Mouse (Mus musculus) megakaryocyte, adult 5-6 weeks (primary cell): ENCODE results near the gene Olfr354. TPM values are rescaled to one million over a fixed set of nuclear protein-coding genes. Genes with fewer than 3 reads are reported as not detected.

Experiments
- ATAC-seq: 2 replicates; pipeline ENCODE4 v1.8.0; 2016; ENCODE audit warnings: mild to moderate bottlenecking, inconsistent platforms; ENCODE audit not compliant: poor library complexity, severe bottlenecking
- total RNA-seq, 2 experiments: library from RNA; stranded (forward) in 1 of 2; stranded (reverse) in 1 of 2; fragments of 153-499, 151-499 nt in 1 of 2; fragments of 221-1000, 200-1000 nt in 1 of 2; gene quantifications; 2 replicates each; pipeline versions ENCODE4 v1.2.3 to v1.2.4; 2015 to 2017

Gene Olfr354
- total RNA-seq (2015) (not detected in 2 replicates), total RNA-seq (2017) (not detected in 2 replicates)

DNA sequence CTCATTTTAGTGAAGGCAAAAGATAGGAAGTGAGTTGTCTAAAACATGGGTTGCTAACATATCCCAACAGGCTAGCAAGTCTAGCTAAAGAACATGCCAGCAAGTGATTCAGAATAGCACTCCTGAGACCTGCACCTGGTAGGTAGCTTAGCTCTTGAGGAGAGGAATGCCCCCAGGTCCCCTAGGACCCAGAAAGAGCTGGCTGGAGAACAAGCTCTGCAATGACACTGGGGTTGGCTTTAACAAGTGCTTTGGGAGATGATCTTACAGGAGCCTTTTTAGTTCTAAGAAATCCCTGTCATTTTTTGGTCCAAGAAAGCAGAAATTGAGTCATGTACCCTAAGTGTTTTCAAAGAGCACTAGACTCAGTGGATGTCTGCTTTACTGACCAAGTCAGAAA is at the start of gene Olfr354:
Olfr354 (plus strand) TSS at position 301 of the 400 bp plus-strand sequence.
- ATAC-seq, result no peak

DNA sequence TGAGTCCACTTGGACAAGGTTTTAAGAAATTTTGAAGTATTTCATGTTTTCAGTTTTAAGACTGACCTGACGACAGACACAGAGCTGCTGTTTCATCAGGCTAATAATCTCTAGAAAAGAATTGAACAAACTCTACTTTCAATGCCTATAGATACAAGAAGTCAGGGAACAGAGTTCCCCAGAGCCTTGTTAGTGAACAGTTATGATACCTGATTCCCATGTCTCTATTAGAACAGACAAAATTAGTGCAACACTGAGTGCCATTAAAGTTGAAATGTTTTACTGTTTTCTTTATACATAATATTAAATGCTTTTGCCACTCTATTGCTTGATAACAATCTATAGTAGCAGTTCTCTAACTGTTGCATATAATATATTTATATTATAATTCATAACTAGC is 42.9 kb upstream of the Olfr354 start, which contains the start of gene Olfr351:
Olfr351 (minus strand) TSS at position 101 of the 400 bp plus-strand sequence.
- ATAC-seq, result no peak

DNA sequence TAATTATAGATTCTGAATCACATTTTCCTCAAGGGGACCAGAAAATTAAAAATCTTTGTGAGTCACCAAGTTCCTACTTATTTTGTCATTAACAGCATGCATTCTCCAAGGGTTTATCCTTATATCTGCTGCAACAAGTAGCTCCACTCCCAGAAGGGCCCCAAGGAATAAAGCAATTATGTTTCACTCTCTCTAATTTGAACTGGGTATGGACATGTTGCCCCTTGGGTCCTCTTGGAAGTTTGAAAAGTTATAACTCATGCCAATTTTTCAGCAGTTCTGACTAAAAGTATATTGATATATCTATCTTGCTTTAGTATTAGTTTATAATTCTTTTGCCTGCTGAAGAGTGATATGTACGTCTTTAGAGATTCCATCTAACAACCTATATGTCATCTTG is 37.3 kb upstream of the Olfr354 start, which contains the start of gene Olfr352:
Olfr352 (plus strand) TSS at position 301 of the 400 bp plus-strand sequence.
- no peak for ATAC-seq

DNA sequence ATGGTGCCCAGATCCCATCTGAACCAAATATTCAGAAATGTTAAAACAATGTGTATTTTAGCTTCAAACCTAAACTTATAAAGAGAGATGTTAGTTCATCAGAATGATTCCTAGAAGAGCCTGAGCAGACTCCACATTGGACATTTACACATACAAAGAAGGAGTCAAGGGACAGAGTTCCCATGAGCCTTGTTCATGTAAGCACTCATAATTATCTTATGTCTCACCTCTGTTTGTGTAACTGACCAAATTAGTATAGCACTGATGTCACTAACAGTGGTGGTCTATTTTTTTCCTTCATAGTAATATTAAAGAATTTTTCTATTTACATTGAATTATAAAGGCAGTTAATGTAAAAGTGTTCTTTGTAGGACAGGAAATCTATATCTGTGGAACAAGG is 12.6 kb upstream of the Olfr354 start, which contains the start of gene Olfr353:
Olfr353 (minus strand) TSS at position 101 of the 400 bp plus-strand sequence.
- no peak for ATAC-seq

DNA sequence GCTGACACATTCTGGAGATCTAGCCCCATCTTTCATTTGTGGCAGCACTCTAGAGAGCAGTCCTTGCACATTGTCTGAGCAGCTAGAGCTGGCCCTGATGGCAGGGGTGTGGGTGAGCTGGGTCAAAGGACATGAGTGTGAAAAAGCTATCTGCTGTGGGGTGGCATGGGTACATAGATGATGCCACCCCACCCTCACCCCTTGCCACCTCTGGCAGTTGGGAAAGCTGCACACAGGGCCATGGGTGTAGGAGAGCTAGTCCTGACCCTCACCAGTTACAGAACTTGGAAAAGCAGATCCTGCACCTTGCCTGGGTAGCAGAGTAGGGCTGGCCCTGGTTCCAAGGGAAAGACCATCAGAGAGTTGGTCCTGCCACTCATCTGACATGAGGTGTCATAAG is 8.4 kb upstream of the Olfr354 start:
- ATAC-seq, result no peak

DNA sequence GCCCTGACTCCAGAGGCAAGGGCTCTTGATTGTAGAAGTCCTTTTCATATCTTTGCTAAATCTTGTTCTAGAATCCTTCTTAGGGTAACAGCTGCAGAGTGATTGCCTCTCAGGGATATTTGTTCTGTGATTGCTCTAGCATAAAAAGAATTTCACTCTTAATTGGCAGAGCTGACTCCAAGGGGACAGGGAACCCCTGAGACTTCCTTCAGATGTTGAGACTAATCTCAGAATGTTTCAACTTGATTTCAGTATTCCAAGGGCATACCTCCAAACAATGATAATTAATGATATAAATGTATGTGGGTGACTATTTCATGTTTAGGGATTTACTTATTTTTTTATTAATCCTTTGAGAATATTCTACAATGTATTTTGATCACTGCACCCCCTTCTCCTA is 23.3 kb downstream of the Olfr354 start, which contains the start of gene Olfr355:
Olfr355 (minus strand) TSS at position 101 of the 400 bp plus-strand sequence.
- no peak for ATAC-seq

DNA sequence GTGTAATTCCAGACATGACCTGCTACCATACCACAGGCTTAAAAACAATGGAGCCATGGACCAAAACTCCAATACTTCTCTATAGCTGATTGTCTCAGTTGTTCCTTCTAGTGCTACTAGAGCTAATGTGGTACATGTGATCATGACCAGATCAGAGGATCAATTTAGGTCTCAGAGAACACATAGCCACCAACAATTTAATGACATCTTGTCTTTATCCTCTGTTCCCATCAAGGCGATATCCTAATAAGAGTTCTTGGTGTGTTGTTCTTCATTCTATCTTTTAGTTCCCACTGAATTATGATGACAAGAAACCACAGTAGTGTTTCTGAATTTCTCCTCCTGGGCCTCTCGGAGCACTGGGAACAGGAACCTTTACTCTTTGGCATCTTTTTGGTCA is 31.3 kb downstream of the Olfr354 start, which contains the start of gene Olfr356:
Olfr356 (plus strand) TSS at position 301 of the 400 bp plus-strand sequence.
- ATAC-seq, result no peak

Other genes with a start within 250 kb of the Olfr354 start
- gene Olfr346, start 219.9 kb upstream of the Olfr354 start, total RNA-seq (2015), result not detected in 2 replicates
- gene Olfr346, start 219.9 kb upstream of the Olfr354 start, total RNA-seq (2017), result not detected in 2 replicates
- not detected in 2 replicates for gene Olfr347, start 173.8 kb upstream of the Olfr354 start, total RNA-seq (2015)
- gene Olfr347, start 173.8 kb upstream of the Olfr354 start, total RNA-seq (2017), result not detected in 2 replicates
- not detected in 2 replicates for gene Olfr348, start 121.4 kb upstream of the Olfr354 start, total RNA-seq (2015)
- not detected in 2 replicates for gene Olfr348, start 121.4 kb upstream of the Olfr354 start, total RNA-seq (2017)
- gene Olfr50, start 115.1 kb upstream of the Olfr354 start, total RNA-seq (2015), result not detected in 2 replicates
- gene Olfr50, start 115.1 kb upstream of the Olfr354 start, total RNA-seq (2017), result not detected in 2 replicates
- not detected in 2 replicates for gene Olfr3, start 88.6 kb upstream of the Olfr354 start, total RNA-seq (2015)
- gene Olfr3, start 88.6 kb upstream of the Olfr354 start, total RNA-seq (2017), result not detected in 2 replicates
- not detected in 2 replicates for gene Olfr350, start 59.4 kb upstream of the Olfr354 start, total RNA-seq (2015)
- gene Olfr350, start 59.4 kb upstream of the Olfr354 start, total RNA-seq (2017), result not detected in 2 replicates
- gene Olfr351, start 43.0 kb upstream of the Olfr354 start, total RNA-seq (2015), result not detected in 2 replicates
- gene Olfr351, start 43.0 kb upstream of the Olfr354 start, total RNA-seq (2017), result not detected in 2 replicates
- not detected in 2 replicates for gene Olfr352, start 37.2 kb upstream of the Olfr354 start, total RNA-seq (2015)
- gene Olfr352, start 37.2 kb upstream of the Olfr354 start, total RNA-seq (2017), result not detected in 2 replicates
- gene Olfr353, start 12.7 kb upstream of the Olfr354 start, total RNA-seq (2015), result not detected in 2 replicates
- not detected in 2 replicates for gene Olfr353, start 12.7 kb upstream of the Olfr354 start, total RNA-seq (2017)
- not detected in 2 replicates for gene Olfr355, start 23.2 kb downstream of the Olfr354 start, total RNA-seq (2015)
- gene Olfr355, start 23.2 kb downstream of the Olfr354 start, total RNA-seq (2017), result not detected in 2 replicates
- not detected in 2 replicates for gene Olfr356, start 31.4 kb downstream of the Olfr354 start, total RNA-seq (2015)
- not detected in 2 replicates for gene Olfr356, start 31.4 kb downstream of the Olfr354 start, total RNA-seq (2017)
- not detected in 2 replicates for gene Olfr357, start 88.1 kb downstream of the Olfr354 start, total RNA-seq (2015)
- gene Olfr357, start 88.1 kb downstream of the Olfr354 start, total RNA-seq (2017), result not detected in 2 replicates
- gene Olfr358, start 103.7 kb downstream of the Olfr354 start, total RNA-seq (2015), result not detected in 2 replicates
- gene Olfr358, start 103.7 kb downstream of the Olfr354 start, total RNA-seq (2017), result not detected in 2 replicates
- not detected in 2 replicates for gene Olfr360, start 160.1 kb downstream of the Olfr354 start, total RNA-seq (2015)
- gene Olfr360, start 160.1 kb downstream of the Olfr354 start, total RNA-seq (2017), result not detected in 2 replicates
- gene Olfr361, start 183.6 kb downstream of the Olfr354 start, total RNA-seq (2015), result not detected in 2 replicates
- not detected in 2 replicates for gene Olfr361, start 183.6 kb downstream of the Olfr354 start, total RNA-seq (2017)
- not detected in 2 replicates for gene Olfr362, start 212.2 kb downstream of the Olfr354 start, total RNA-seq (2015)
- not detected in 2 replicates for gene Olfr362, start 212.2 kb downstream of the Olfr354 start, total RNA-seq (2017)
- gene Olfr364-ps1, start 233.6 kb downstream of the Olfr354 start, total RNA-seq (2015), result not detected in 2 replicates
- gene Olfr364-ps1, start 233.6 kb downstream of the Olfr354 start, total RNA-seq (2017), result not detected in 2 replicates